Mouse (Mus musculus) cerebellum, adult 8-10 months (tissue): ENCODE data around the gene Nploc4.
"Not testable (repeated sequence)": the region's sequence is repeated elsewhere in the genome, so short reads cannot be mapped to it uniquely, and the experiment has no call there.

Source experiments
- DNase-seq: peaks from one replicate; pipeline ENCODE4 v3.0.0; 2022

Gene Nploc4

GRCm38 (mm10) chr11:120351250-120352092, 86.0 kb downstream of the Nploc4 start:
- DNase-seq = no peak

GRCm38 (mm10) chr11:120350711-120351110, 86.8 kb downstream of the Nploc4 start:
- peak; percentile 39 for DNase-seq

- peak; percentile 65 for DNase-seq
Observed at GRCm38 (mm10) chr11:120349986-120350702, 87.4 kb downstream of the Nploc4 start.

GRCm38 (mm10) chr11:120349371-120349985, 88.0 kb downstream of the Nploc4 start:
- peak; percentile 52 for DNase-seq

- DNase-seq = peak; percentile 52
Observed at GRCm38 (mm10) chr11:120348684-120349370, 88.7 kb downstream of the Nploc4 start.

GRCm38 (mm10) chr11:120347791-120348683, 89.5 kb downstream of the Nploc4 start, which contains the start of gene Actg1:
Actg1 (minus strand) TSS chr11:120348542.
- peak; percentile 80 for DNase-seq

- DNase-seq = no peak
Observed at GRCm38 (mm10) chr11:120347301-120347700, 90.2 kb downstream of the Nploc4 start.

GRCm38 (mm10) chr11:120346383-120347034, 91.0 kb downstream of the Nploc4 start:
- DNase-seq = not testable (repeated sequence)

GRCm38 (mm10) chr11:120345067-120345681, 92.3 kb downstream of the Nploc4 start:
- no peak for DNase-seq

GRCm38 (mm10) chr11:120344310-120344920, 93.1 kb downstream of the Nploc4 start:
- no peak for DNase-seq

GRCm38 (mm10) chr11:120343519-120344309, 93.8 kb downstream of the Nploc4 start:
- DNase-seq = no peak

GRCm38 (mm10) chr11:120342656-120343160, 94.8 kb downstream of the Nploc4 start:
- DNase-seq = no peak

- DNase-seq = no peak
Observed at GRCm38 (mm10) chr11:120341661-120342060, 95.8 kb downstream of the Nploc4 start.

GRCm38 (mm10) chr11:120339978-120340513, 97.5 kb downstream of the Nploc4 start:
- no peak for DNase-seq

- no peak for DNase-seq
Observed at GRCm38 (mm10) chr11:120338786-120339185, 98.7 kb downstream of the Nploc4 start.

GRCm38 (mm10) chr11:120337447-120337846, 100.1 kb downstream of the Nploc4 start:
- no peak for DNase-seq

- DNase-seq = no peak
Observed at GRCm38 (mm10) chr11:120335431-120336021, 102.0 kb downstream of the Nploc4 start.
